Mouse (Mus musculus): ENCODE measurements around the gene Cdkn1a.

DNA sequence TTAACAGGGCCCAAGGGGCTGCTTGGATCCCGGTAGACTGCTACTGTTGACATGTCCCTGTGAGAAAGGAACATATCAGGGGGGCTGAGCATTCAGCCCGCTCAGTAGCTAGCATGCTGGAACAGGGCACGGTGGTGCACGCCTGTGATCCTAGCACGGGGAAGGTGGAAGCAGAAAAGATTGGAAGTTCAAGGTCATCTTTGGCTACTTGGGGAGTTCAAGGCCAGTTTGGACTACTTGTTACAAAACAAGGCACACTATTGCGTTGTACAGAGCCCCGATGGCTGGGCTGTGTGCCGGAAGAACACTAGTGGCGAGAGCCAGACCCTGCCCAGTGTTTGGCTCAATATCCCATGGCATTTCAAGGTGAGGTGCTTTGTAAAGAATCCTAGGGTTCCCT lies 29.8 kb upstream of the Cdkn1a start:
- TF ChIP-seq CTCF (IDR thresholded peaks at IDR 0.05): no peak
- no peak for TF ChIP-seq POLR2A (IDR thresholded peaks at IDR 0.05; ENCODE audit: insufficient read depth, low read depth, low read length)
